1 mouse cellular context compared by ENCODE assay signal in genomic region chr19:10602787-10603186, GRCm38 (mm10).
A peak's percentile ranks its signal among the peaks of the same experiment; 100 is the strongest.
TF ChIP-seq lines count a peak whose summit lies in the region.

No protein-coding gene starts in this region.

TF ChIP-seq in myocyte, 11 proteins besides CTCF, POLR2A, EP300 and RAD21:
- TF ChIP-seq POLR2AphosphoS2 (IDR thresholded peaks at IDR 0.05; ENCODE audit: insufficient read length, low read depth) (peak; percentile 35), SRF (IDR thresholded peaks at IDR 0.05; ENCODE audit: control insufficient read depth, insufficient read length, low read depth) (no peak)
